Mouse (Mus musculus): ENCODE data around the gene Mta2. TPM values are rescaled to one million over a fixed set of nuclear protein-coding genes. Genes with fewer than 3 reads are reported as not detected.

The Mta2 gene
- polyA plus RNA-seq, 2 experiments from 2014 or later: 58.5 to 101 TPM

GRCm38 (mm10) chr19:8992769-8993624 lies 51.3 kb downstream of the Mta2 start:
- ATAC-seq: peak; percentile 22

- ATAC-seq: no peak
Observed at GRCm38 (mm10) chr19:8993625-8993912, 51.9 kb downstream of the Mta2 start.

GRCm38 (mm10) chr19:8994813-8995607 lies 53.3 kb downstream of the Mta2 start:
- ATAC-seq: no peak

GRCm38 (mm10) chr19:8996601-8997000 lies 54.9 kb downstream of the Mta2 start:
- no peak for ATAC-seq

GRCm38 (mm10) chr19:8997546-8997945 lies 55.9 kb downstream of the Mta2 start:
- peak; percentile 91 for ATAC-seq

GRCm38 (mm10) chr19:8998546-8998945 lies 56.9 kb downstream of the Mta2 start:
- peak; percentile 10 for ATAC-seq

- ATAC-seq: no peak
Observed at GRCm38 (mm10) chr19:8999223-8999622, 57.5 kb downstream of the Mta2 start.

Other genes with a start within 250 kb of the Mta2 start
- gene Slc3a2, start 218.5 kb upstream of the Mta2 start, polyA plus RNA-seq (2017; shearing (Covaris generic)): 10 to 100 TPM; 60.3 to 69.3 TPM
- 10 to 100 TPM; 43.3 to 70.5 TPM for gene Wdr74, start 206.0 kb upstream of the Mta2 start, polyA plus RNA-seq (2017; shearing (Covaris generic))
- not detected for gene 1700092M07Rik, start 201.2 kb upstream of the Mta2 start, polyA plus RNA-seq (2017; shearing (Covaris generic))
- 100 to 1,000 TPM; 109 to 113 TPM for gene Stx5a, start 200.5 kb upstream of the Mta2 start, polyA plus RNA-seq (2017; shearing (Covaris generic))
- gene Nxf1, start 184.8 kb upstream of the Mta2 start, polyA plus RNA-seq (2017; shearing (Covaris generic)): 100 to 1,000 TPM; 126 to 163 TPM
- 100 to 1,000 TPM; 115 to 137 TPM for gene Tmem223, start 170.9 kb upstream of the Mta2 start, polyA plus RNA-seq (2017; shearing (Covaris generic))
- 100 to 1,000 TPM in 1 of 2 experiments, 10 to 100 TPM in 1; 98.5 to 110 TPM for gene Tmem179b, start 167.4 kb upstream of the Mta2 start, polyA plus RNA-seq (2017; shearing (Covaris generic))
- 1 to 10 TPM; 3.5 to 6.9 TPM for gene Taf6l, start 155.5 kb upstream of the Mta2 start, polyA plus RNA-seq (2017; shearing (Covaris generic))
- 100 to 1,000 TPM; 171 to 186 TPM for gene Polr2g, start 143.3 kb upstream of the Mta2 start, polyA plus RNA-seq (2017; shearing (Covaris generic))
- 1 to 10 TPM; 2.1 TPM for gene Zbtb3, start 139.3 kb upstream of the Mta2 start, polyA plus RNA-seq (2017; shearing (Covaris generic))
- 10 to 100 TPM; 39.9 to 43.8 TPM for gene Ttc9c, start 122.5 kb upstream of the Mta2 start, polyA plus RNA-seq (2017; shearing (Covaris generic))
- gene Hnrnpul2, start 121.9 kb upstream of the Mta2 start, polyA plus RNA-seq (2017; shearing (Covaris generic)): 1 to 10 TPM; 6.0 to 6.1 TPM
- gene AC129217.1, start 112.1 kb upstream of the Mta2 start, polyA plus RNA-seq (2017; shearing (Covaris generic)): not detected
- gene Bscl2, start 104.4 kb upstream of the Mta2 start, polyA plus RNA-seq (2017; shearing (Covaris generic)): 100 to 1,000 TPM in 1 of 2 experiments, 10 to 100 TPM in 1; 93.4 to 102 TPM
- 1 to 10 TPM in 1 of 2 experiments, under 1 TPM in 1; 0.42 to 1.2 TPM for gene Gng3, start 102.7 kb upstream of the Mta2 start, polyA plus RNA-seq (2017; shearing (Covaris generic))
- not detected for gene Lrrn4cl, start 91.1 kb upstream of the Mta2 start, polyA plus RNA-seq (2017; shearing (Covaris generic))
- gene Ubxn1, start 70.4 kb upstream of the Mta2 start, polyA plus RNA-seq (2017; shearing (Covaris generic)): 10 to 100 TPM; 62.6 to 75.9 TPM
- 10 to 100 TPM; 85.8 to 90.4 TPM for gene Uqcc3, start 61.0 kb upstream of the Mta2 start, polyA plus RNA-seq (2017; shearing (Covaris generic))
- gene Lbhd1, start 58.1 kb upstream of the Mta2 start, polyA plus RNA-seq (2017; shearing (Covaris generic)): 10 to 100 TPM; 63.2 to 70.9 TPM
- not detected for gene Gm49403, start 57.9 kb upstream of the Mta2 start, polyA plus RNA-seq (2017; shearing (Covaris generic))
- gene 1810009A15Rik, start 53.0 kb upstream of the Mta2 start, polyA plus RNA-seq (2017; shearing (Covaris generic)): 100 to 1,000 TPM; 112 to 130 TPM
- gene Gm49416, start 52.9 kb upstream of the Mta2 start, polyA plus RNA-seq (2017; shearing (Covaris generic)): 1 to 10 TPM in 1 of 2 experiments, not detected in 1; 1.5 TPM
- 10 to 100 TPM in 1 of 2 experiments, 1 to 10 TPM in 1; 8.9 to 12.2 TPM for gene Ints5, start 48.9 kb upstream of the Mta2 start, polyA plus RNA-seq (2017; shearing (Covaris generic))
- 10 to 100 TPM; 40.0 to 57.3 TPM for gene Ganab, start 43.8 kb upstream of the Mta2 start, polyA plus RNA-seq (2017; shearing (Covaris generic))
- gene B3gat3, start 21.5 kb upstream of the Mta2 start, polyA plus RNA-seq (2017; shearing (Covaris generic)): 10 to 100 TPM; 16.3 to 18.6 TPM
- gene Rom1, start 12.5 kb upstream of the Mta2 start, polyA plus RNA-seq (2017; shearing (Covaris generic)): 10 to 100 TPM in 1 of 2 experiments, 1 to 10 TPM in 1; 7.7 to 11.6 TPM
- gene Eml3, start 12.3 kb upstream of the Mta2 start, polyA plus RNA-seq (2017; shearing (Covaris generic)): 10 to 100 TPM; 20.4 to 25.1 TPM
- 10 to 100 TPM; 21.3 to 25.1 TPM for gene Tut1, start 12.0 kb downstream of the Mta2 start, polyA plus RNA-seq (2017; shearing (Covaris generic))
- 100 to 1,000 TPM; 589 to 842 TPM for gene Eef1g, start 25.2 kb downstream of the Mta2 start, polyA plus RNA-seq (2017; shearing (Covaris generic))
- 10 to 100 TPM; 47.2 to 60.1 TPM for gene Ahnak, start 47.4 kb downstream of the Mta2 start, polyA plus RNA-seq (2017; shearing (Covaris generic))
- not detected for gene Scgb1a1, start 146.1 kb downstream of the Mta2 start, polyA plus RNA-seq (2017; shearing (Covaris generic))
- 10 to 100 TPM; 23.1 to 40.1 TPM for gene Asrgl1, start 193.8 kb downstream of the Mta2 start, polyA plus RNA-seq (2017; shearing (Covaris generic))

Measured in activated CD4-positive, CD25-positive, alpha-beta regulatory T cell, adult 4 months (primary cell).